Mouse (Mus musculus) CD4-positive helper T cell, adult 2 months (primary cell): Measurements from ENCODE around the gene Mbnl1.

Source experiments
- DNase-seq: peaks from one replicate; pipeline ENCODE4 v3.0.0-alpha.2; 2012; ENCODE audit warnings: low read depth, missing footprints, low spot score

Mbnl1 gene

GRCm38 (mm10) chr3:60516054-60516674 lies 43.5 kb downstream of the Mbnl1 start:
- DNase-seq, result peak; percentile 92

DNA sequence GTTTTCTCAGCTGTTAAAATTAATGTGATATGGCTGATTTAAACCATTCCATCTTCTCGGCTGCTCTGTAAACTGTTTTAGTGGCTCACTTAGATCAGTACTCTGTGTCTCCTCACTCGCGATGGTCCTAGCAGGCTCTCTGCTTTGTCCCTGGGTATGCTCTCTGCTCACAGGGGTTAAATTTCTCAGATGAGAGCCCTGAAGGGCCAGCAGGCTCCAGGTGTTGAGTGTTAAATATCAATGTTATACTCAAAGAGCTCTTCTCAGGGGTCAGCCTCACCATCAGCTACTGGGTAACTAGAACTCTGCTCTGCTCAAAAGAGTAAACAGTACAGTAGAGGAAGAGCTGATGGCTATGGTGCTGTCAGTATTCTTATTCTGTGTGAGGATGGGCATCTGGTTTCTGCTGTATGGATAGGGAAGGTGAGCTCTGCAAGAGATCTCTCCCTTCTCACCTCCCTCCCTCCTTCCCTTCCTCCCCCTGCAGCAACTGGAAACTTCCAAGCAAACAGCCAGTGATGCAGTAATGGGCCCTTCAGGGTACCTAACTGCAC lies 44.7 kb downstream of the Mbnl1 start:
- no peak for DNase-seq

DNA sequence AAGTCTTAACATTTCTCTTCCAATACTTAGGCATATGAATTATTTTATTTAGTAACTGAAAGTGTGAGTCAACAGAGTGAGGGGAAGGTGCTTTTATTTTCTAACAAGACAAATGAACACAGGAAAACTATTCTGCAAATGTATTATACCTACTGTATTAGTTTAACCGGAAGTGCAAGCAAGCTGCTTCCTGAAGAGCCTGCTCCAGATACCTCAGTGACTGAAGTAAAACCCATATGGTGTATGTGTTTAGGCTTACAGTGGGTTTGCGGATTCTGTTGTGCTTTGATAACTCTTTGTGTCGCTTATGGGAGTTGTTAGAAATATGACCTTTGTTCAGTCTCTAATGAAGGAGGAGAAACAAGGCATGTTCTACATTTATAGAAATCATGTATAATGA lies 46.7 kb downstream of the Mbnl1 start:
- DNase-seq, result peak; percentile 55

GRCm38 (mm10) chr3:60524127-60524526 lies 51.5 kb downstream of the Mbnl1 start:
- DNase-seq, result no peak

GRCm38 (mm10) chr3:60531286-60531685 lies 58.7 kb downstream of the Mbnl1 start:
- no peak for DNase-seq

DNA sequence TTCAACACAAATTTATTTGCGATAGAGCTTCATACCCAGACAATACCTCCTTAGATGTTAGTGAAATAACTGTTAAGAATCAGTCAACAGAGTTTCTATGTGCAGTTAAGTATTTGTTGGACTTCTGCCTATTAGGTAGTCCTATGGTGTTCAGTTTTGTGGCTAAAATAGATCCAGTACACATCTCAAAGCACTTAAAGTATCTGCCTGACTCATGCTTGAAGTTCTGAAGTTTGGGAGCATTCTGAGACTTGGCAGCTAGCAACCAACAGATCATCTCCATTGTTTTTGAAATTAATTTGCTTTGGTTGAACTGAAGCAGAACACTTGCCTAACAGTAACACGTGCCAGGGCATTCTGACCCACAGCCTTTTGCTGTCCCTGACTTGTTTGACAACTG lies 59.2 kb downstream of the Mbnl1 start:
- DNase-seq, result no peak

DNA sequence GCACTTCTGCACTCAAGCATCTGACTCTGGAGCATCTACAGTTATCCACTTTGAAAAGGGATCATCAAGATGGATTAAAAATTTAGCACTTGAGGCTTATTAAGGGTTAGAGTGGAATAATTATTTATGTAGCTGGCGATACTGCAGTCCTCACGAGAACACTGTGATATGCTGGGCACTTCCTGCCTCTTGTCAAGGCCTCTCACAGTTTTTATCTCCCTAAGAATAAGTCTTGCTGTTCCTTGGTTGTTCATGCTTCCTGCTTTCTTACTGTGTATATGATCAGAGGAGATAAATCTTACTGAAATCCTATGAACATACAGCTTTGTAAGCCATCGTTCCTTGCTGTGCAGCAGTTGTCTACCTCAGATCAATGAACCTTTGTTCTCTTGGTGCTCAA lies 62.6 kb downstream of the Mbnl1 start:
- DNase-seq, result no peak

GRCm38 (mm10) chr3:60537063-60537462 lies 64.4 kb downstream of the Mbnl1 start:
- peak; percentile 69 for DNase-seq

DNA sequence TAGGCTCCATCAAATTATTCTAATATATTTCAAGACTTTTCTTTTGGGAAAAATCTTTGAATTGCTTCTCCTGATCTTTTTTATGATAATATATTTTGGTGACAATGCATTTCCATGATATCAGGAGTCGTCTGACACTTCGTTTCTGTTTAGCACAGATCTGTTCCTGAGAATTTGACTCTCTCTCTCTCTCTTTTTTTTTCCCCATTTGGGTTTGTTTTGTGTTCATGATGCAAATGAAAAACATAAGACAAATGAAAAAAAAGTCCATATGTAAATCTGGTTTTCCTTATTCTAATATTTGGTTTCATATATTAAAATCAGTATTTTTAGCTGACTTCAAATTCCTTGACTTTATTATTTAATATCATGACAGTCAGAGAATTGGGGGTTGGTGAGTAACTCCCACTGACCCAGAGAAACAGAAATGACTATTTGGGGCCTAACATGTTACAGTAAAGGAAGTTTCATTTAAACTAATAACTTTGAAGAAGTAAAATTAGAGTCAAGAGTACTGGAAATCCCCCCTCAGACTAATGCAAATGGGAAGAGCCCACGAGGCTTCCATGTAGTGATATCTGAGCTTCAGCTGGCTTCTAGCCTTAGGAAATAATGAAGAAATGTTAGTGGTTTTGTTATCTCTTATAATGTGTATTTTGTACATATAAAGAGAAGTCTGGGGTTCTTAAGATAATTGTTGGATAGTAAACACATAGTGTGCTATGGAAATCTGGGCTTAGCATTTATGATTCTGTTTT lies 65.8 kb downstream of the Mbnl1 start:
- no peak for DNase-seq

DNA sequence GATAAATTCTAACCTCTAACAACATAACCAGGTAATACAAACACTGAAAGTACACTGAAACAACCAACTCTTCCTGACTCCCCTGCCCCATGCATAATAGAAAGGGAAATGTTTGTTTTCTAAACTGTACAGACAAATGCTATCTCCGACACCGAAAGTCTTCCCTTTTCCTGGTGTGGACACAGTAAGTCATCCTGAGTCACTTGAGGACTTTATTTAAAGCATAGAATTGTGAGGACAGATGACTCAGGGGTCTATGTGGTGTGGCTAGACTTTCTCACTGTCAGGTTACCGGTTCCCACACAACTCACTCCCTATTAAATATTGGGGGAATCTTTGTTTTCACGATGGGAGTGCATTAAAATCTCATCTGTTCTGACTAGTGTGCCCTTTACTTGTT lies 68.5 kb downstream of the Mbnl1 start:
- no peak for DNase-seq

GRCm38 (mm10) chr3:60546196-60546595 lies 73.6 kb downstream of the Mbnl1 start:
- DNase-seq, result no peak

DNA sequence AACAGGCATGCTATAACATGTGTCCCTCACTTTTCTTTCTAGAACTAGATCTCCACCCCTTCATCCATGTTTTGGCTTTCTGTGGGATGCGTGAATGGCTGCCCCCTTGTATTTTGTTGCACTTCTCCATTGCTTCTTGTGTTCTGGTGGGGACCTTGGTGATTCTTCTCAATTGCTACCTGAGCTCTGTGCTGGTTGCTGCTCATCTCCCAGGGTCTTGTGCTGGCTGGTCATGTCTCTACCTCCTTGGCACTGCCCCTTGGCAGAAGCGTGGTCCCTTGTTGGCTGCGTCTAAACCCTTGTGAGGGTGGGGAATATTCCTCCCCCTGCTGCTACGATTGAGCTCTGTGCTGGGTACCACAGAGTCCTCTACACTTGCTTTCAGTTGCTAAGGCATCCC lies 74.3 kb downstream of the Mbnl1 start:
- no peak for DNase-seq

DNA sequence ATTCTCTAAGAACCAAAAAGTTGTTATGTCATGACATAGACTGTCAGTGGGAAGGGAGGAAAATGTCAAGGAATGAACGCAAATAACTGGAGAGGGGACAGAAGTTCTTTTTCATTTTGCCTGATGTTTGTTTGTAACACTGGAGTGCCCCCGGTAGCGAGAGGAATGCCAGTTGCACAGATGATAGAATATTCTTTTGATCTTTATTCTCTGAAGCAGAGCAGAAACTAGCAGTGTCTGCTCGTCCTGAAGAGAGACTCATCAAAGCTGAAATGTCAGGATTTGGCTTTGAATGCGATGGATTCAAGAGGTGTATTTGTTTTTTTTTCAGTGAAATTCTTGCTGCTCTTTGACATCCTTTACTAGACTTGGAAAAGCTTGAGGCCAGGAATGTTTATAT lies 77.9 kb downstream of the Mbnl1 start:
- no peak for DNase-seq

DNA sequence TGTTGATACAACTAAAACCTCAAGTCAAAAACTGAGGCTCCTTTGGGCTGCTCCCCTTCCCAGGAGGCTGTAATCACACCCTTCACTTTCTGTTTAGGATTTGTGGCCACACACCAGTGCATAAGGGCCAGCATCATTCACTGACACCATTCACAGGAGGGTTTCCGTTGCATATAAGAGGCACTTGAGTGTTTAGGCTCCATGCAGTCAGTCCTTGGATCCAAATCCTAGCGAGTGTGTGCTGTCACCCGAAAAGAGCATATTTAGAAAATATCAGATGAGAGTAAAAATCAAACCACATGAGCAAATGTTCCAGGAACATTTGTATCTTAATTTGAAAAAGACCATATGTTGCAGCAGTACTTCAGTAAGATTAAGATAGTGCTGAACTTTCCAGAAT lies 79.0 kb downstream of the Mbnl1 start:
- DNase-seq, result no peak

DNA sequence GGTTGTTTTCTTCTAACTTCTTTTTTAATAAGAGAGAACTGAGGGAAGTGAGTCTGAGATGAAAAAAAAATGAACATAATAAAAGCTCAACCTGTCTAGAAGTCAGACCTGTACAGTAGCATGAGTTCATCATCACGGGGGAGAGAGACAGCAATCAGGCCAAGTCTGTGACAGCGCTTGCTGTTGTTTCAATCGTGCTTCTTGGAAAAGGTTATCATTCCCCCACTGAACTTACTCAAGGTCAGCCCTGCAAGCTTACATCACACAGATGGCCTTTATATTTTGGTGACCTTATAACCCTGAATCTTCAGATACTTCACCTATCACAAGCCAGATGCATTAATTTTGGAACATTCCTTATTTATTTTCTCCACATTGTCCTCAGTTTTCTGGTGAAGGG lies 80.4 kb downstream of the Mbnl1 start:
- DNase-seq, result no peak

- DNase-seq, result no peak
Measured at GRCm38 (mm10) chr3:60556596-60556995, 84.0 kb downstream of the Mbnl1 start.

DNA sequence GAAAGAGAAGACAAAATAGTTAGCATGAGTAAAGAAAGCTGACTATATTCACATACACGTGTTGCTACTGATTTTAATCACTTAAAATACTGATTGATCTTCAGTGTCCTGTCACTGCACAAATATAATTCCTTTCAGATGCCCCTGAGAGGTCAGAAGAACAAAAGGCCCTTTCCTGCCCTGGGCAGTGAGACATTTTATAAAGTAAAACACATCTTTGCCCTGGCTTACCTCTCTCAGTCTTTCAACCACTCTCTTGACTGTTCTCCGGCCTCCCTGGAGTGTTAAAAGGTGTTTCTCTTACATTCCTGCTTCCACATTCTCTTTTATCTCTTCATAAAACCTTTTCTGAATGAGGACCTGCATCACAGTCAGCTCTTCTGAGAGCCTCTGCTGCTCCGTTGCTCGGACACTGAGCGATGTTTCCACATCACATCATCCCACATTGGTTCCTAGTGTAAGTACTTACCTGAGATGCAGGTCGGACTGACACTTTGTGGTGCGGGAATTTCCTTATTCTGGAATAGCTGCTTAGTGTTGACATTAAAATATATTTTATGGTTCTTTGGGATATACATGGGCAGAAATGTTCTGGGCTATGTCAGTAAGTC lies 85.7 kb downstream of the Mbnl1 start:
- no peak for DNase-seq

GRCm38 (mm10) chr3:60559762-60560161 lies 87.1 kb downstream of the Mbnl1 start:
- no peak for DNase-seq

DNA sequence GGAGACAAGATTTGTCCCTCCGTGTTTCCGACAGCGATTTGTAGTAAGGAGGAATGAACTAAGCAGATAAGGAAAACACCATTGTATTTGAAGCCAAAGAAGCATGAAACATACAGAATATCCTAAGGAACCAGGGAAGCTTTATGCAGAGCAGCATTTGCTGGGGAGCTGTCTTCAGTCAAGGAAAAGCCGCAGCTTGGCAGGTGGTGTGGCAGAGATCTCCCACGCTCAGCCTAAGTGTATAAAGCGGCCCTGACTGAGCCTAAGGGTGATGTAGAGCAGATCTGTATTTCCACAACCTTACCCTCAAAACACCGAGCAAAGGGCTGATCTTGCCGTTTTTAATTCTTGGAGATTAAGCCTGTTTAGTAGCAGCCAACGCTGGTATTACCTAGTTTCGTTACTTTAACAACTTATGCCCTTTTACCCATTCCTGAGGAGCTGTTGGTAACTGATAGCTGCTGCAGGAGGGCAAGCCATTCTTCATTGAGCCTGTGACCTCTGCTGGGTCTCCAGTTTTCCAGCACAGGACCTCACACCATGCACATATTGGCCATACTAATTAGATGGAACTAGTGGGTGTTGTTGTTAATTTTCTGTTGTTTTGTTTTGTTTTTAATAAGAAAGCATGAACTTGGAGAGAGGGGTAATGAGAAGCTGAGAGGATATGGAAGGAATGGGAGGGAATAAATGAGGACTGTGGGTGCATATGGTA lies 91.1 kb downstream of the Mbnl1 start:
- DNase-seq, result no peak

DNA sequence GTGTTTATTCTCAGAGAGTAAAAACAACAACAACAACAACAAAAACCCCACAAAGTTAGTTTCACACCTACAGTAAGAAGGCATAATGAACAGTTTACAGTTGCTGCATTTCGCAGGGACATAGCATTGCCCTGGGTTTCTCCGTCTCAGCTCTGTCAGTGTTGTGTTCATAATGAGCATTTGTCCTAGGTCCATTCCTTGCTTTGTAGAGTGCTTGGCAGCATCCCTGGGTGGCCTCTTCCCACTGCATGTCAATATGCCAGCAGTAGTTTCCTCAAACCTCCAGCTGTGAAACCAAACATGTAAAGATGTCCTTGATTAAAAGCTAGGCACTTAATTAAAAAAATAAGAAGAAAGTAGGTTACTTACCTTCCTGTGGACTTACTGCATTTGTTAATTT lies 91.6 kb downstream of the Mbnl1 start:
- no peak for DNase-seq

- DNase-seq, result no peak
Measured at GRCm38 (mm10) chr3:60565204-60565603, 92.6 kb downstream of the Mbnl1 start.

DNA sequence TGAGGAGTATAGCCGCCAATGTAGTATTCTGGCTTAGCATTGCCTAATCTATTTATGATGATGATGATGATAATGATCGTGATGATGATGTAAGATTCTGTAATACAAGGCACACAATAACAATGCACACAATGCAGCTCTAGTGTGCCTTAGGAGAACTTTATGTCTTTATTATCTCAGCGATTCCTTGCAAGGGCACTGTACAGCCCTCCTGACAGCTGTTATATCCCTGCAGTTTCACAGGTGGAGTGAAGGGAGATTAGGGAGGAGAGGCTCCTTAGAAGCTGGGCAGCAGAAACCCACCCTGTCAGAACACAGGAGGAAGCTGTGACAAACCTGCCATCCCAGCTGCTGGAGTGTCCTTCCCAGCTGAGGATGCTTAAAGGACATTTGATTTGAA lies 93.3 kb downstream of the Mbnl1 start:
- DNase-seq, result no peak
